Mouse (Mus musculus) MEL-GATA-1-ER (cell line): ENCODE data around the gene Gm19965.

Experiments used
- DNase-seq: peaks from one replicate; pipeline ENCODE4 v3.0.0-alpha.2; 2012; ENCODE audit warnings: low read depth; ENCODE audit errors: extremely low read depth

Gene Gm19965

DNA sequence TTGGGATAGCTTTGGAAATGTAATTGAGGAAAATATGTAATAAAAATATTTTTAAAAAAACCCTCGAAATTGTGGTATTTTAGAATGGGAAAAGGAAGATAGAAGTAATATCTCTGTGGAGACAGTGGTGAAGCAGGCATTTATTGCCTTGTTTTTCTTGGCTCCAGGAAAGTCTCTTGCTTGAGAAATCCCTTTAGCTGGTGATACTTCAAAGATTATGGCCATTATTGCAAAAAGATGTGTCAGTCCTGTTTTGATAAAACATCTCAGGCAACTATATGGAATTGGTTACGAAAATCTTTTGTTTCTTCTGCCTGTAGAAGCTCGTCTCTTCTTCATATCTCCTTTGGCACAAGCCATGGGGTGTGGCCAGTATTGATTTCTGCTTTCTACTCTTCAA, at the start of gene Gm19965:
Gm19965 (plus strand) TSS at position 301 of the 400 bp plus-strand sequence.
- DNase-seq, result no peak

DNA sequence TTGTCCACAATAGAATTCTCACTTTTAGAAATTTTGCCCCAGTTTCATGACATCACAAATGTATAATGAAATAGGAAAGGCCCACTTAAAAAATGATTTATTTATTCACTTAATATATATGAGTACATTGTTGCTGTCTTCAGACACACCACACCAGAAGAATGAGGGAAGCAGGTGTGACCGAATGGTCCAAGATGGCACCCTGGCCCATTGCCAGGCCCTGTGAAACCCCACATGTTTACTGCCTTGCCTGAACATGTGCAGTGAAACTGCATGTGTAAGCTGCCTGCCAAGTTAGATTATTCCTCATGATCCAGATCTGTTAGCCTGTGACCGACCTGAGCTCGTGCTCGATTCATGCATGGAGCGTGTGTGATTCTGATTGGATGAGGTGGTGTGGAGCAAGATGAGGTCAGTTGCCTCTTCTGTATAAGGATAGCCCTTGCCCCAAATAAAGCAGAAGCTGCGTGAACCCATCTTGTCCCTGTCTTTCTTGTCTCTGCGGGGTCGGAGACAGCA, 20.3 kb upstream of the Gm19965 start:
- no peak for DNase-seq
